Mouse (Mus musculus): Measurements from ENCODE around the gene Gm17067. TPM values are rescaled to one million over a fixed set of nuclear protein-coding genes. Genes with fewer than 3 reads are reported as not detected.

The Gm17067 gene
- polyA plus RNA-seq (2012; ENCODE audit: low replicate concordance) = not detected in 2 replicates

DNA sequence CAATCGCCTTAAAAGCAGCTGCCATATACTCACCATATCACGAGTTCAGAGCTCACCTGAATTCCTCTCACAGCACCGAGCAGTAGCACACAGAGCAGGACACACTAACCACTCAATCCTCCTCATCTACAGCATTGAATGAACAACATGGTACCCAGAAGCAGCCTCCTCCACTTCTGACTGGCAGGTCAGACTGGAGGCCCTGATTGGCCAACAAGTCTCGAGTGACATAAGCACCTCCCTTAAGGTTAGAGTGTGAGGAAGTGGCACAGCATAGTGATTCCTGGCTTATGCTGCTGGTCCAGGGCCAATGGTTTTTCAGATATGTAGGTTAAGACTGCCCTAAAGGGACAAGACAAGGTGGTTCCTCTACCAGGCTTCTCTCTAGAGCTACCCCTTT lies at the start of gene Gm17067:
TSS of gene Gm17067 (minus strand) at position 101 of the 400 bp plus-strand sequence.

DNA sequence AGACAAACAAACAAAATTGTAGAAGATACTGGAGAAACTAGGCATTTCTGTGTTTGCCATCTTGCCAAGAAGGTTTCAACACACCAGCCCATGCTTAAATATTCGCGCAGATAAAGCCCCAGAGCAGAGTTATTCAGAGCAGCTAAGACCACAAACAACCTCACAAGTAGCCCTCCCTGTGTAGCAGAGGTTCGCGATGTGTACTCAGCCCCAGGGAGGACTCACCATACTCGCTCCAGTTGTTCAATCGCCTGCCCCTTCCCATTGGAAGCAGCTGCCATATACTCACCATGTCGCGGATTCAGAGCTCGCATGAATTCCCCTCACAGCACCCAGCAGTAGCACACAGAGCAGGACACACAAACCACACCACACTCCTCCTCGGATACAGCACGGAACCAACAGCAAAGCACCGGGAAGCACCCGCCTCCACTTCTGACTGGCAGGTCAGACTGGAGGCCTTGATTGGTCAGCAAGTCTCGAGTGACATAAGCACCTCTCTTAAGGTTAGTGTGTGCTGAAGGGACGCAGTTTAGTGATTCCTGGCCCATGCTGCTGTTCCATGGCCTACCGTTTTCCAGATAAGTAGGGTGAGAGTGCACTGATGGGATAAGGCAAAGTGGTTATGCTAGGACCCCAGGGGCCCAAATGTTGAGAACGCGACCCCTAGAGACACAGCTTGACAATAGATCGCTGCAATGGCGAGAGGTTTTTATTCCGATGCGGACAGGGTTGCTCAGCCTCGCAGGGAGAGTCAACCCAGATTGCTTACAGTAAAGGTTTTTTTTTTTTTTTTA lies 34.3 kb downstream of the Gm17067 start, which contains the start of gene Zfp975:
TSS of gene Zfp975 (minus strand) at position 381 of the 797 bp plus-strand sequence.

Other genes with a start within 250 kb of the Gm17067 start
- 0.25 and 2.3 TPM in 2 replicates for gene Zfp141, start 221.3 kb downstream of the Gm17067 start, polyA plus RNA-seq (2012; ENCODE audit: low replicate concordance)
- gene Gm21028, start 148.4 kb downstream of the Gm17067 start, polyA plus RNA-seq (2012; ENCODE audit: low replicate concordance) = not detected in 2 replicates
- not detected in 2 replicates for gene Zfp977, start 134.5 kb downstream of the Gm17067 start, polyA plus RNA-seq (2012; ENCODE audit: low replicate concordance)
- 0.11 and 0.51 TPM in 2 replicates for gene Zfp976, start 84.4 kb downstream of the Gm17067 start, polyA plus RNA-seq (2012; ENCODE audit: low replicate concordance)
- not detected in 2 replicates for gene Zfp975, start 34.3 kb downstream of the Gm17067 start, polyA plus RNA-seq (2012; ENCODE audit: low replicate concordance)
- gene Vmn2r62, start 66.5 kb upstream of the Gm17067 start, polyA plus RNA-seq (2012; ENCODE audit: low replicate concordance) = not detected in 2 replicates
- gene Gm2381, start 140.2 kb upstream of the Gm17067 start, polyA plus RNA-seq (2012; ENCODE audit: low replicate concordance) = not detected in 2 replicates
- gene Vmn2r63, start 206.8 kb upstream of the Gm17067 start, polyA plus RNA-seq (2012; ENCODE audit: low replicate concordance) = not detected in 2 replicates

All from leukemia stem cell, adult 10-12 weeks (primary cell).